Mouse (Mus musculus) midbrain, embryonic 10.5 days (tissue): ENCODE data around the gene Olfr1495. TPM values are rescaled to one million over a fixed set of nuclear protein-coding genes. Genes with fewer than 3 reads are reported as not detected.

Source experiments
- polyA plus RNA-seq: library from polyadenylated mRNA; unstranded; fragments of >200 nt; fragmentation: Nextera tagmentation; extraction: Ambion mirVana; gene quantifications from 2 replicates; pipeline ENCODE4 v1.2.1, GENCODE M21; 2016

Gene Olfr1495
- polyA plus RNA-seq, 1 experiment from 2014 or later = not detected

Other genes starting within 250 kb of the Olfr1495 start
- gene Olfr1480, start 236.7 kb upstream of the Olfr1495 start, polyA plus RNA-seq = not detected in 2 replicates
- gene Olfr1484, start 181.1 kb upstream of the Olfr1495 start, polyA plus RNA-seq = not detected in 2 replicates
- gene Olfr1487, start 147.2 kb upstream of the Olfr1495 start, polyA plus RNA-seq = not detected in 2 replicates
- not detected in 2 replicates for gene Olfr1489, start 133.0 kb upstream of the Olfr1495 start, polyA plus RNA-seq
- not detected in 2 replicates for gene Olfr1490, start 113.5 kb upstream of the Olfr1495 start, polyA plus RNA-seq
- not detected in 2 replicates for gene Olfr1491, start 67.3 kb upstream of the Olfr1495 start, polyA plus RNA-seq
- not detected in 2 replicates for gene Olfr1493-ps1, start 41.3 kb upstream of the Olfr1495 start, polyA plus RNA-seq
- not detected in 2 replicates for gene Olfr1494, start 24.9 kb upstream of the Olfr1495 start, polyA plus RNA-seq
- gene Olfr1496, start 13.3 kb downstream of the Olfr1495 start, polyA plus RNA-seq = not detected in 2 replicates
- gene Olfr1497, start 33.6 kb downstream of the Olfr1495 start, polyA plus RNA-seq = not detected in 2 replicates
- gene Olfr1499, start 54.8 kb downstream of the Olfr1495 start, polyA plus RNA-seq = not detected in 2 replicates
- gene Olfr1500, start 65.9 kb downstream of the Olfr1495 start, polyA plus RNA-seq = not detected in 2 replicates
- gene Olfr1501, start 86.1 kb downstream of the Olfr1495 start, polyA plus RNA-seq = not detected in 2 replicates
- gene Olfr1502, start 97.2 kb downstream of the Olfr1495 start, polyA plus RNA-seq = not detected in 2 replicates
- gene Olfr1504, start 133.3 kb downstream of the Olfr1495 start, polyA plus RNA-seq = not detected in 2 replicates
- not detected in 2 replicates for gene Olfr1505, start 148.9 kb downstream of the Olfr1495 start, polyA plus RNA-seq